Mouse (Mus musculus): Measurements from ENCODE around the gene Nrl. TPM values are rescaled to one million over a fixed set of nuclear protein-coding genes. Genes with fewer than 3 reads are reported as not detected.

Nrl gene
- total and polyA plus RNA-seq, 2 experiments, result not detected

GRCm38 (mm10) chr14:55518897-55519296 lies 5.9 kb downstream of the Nrl start:
- TF ChIP-seq POLR2A (IDR thresholded peaks at IDR 0.05; ENCODE audit: extremely low read depth, insufficient read depth, low read length) (no peak), CTCF (IDR thresholded peaks at IDR 0.05; ENCODE audit: low read depth, low read length) (no peak)
- Histone ChIP-seq H3K36me3 (ENCODE audit: control insufficient read depth, insufficient read depth, low read length) (no peaks in the 10 kb centered on the region), H3K4me3 (ENCODE audit: insufficient read depth, low read depth, low read length) (no peak overlapping the region), H3K27me3 (ENCODE audit: control insufficient read depth, insufficient read depth, low read length) (peaks cover 10% of the 10 kb centered on the region), H3K27ac (replicated peaks; ENCODE audit: insufficient read depth, low read depth, low read length) (no peak overlapping the region), H3K9ac (ENCODE audit: low read depth, low read length) (no peak overlapping the region), H3K79me2 (ENCODE audit: control insufficient read depth, insufficient read depth, low read length) (no peaks in the 10 kb centered on the region), H3K4me1 (ENCODE audit: control insufficient read depth, insufficient read depth, low read length) (peaks cover 7% of the 10 kb centered on the region; the same call in 1 of the 2 replicates)
- no peak for DNase-seq (ENCODE audit: extremely low read depth, low read depth, low spot score)
- 87% methylated on average over 2 of the region's 2 CpGs for WGBS

- Histone ChIP-seq H3K36me3 (ENCODE audit: control insufficient read depth, insufficient read depth, low read length) (no peaks in the 10 kb centered on the region), H3K4me1 (ENCODE audit: control insufficient read depth, insufficient read depth, low read length) (peaks cover 7% of the 10 kb centered on the region; the same call in 1 of the 2 replicates), H3K27me3 (ENCODE audit: control insufficient read depth, insufficient read depth, low read length) (peaks cover 5% of the 10 kb centered on the region), H3K27ac (replicated peaks; ENCODE audit: insufficient read depth, low read depth, low read length) (no peak overlapping the region), H3K4me3 (ENCODE audit: insufficient read depth, low read depth, low read length) (no peak overlapping the region), H3K79me2 (ENCODE audit: control insufficient read depth, insufficient read depth, low read length) (no peaks in the 10 kb centered on the region), H3K9ac (ENCODE audit: low read depth, low read length) (no peak overlapping the region)
- TF ChIP-seq POLR2A (IDR thresholded peaks at IDR 0.05; ENCODE audit: extremely low read depth, insufficient read depth, low read length) (no peak), CTCF (IDR thresholded peaks at IDR 0.05; ENCODE audit: low read depth, low read length) (no peak)
- no peak for DNase-seq (ENCODE audit: extremely low read depth, low read depth, low spot score)
- 88% methylated on average over 4 of the region's 4 CpGs for WGBS
Observed at GRCm38 (mm10) chr14:55515846-55516245, 8.9 kb downstream of the Nrl start.

DNA sequence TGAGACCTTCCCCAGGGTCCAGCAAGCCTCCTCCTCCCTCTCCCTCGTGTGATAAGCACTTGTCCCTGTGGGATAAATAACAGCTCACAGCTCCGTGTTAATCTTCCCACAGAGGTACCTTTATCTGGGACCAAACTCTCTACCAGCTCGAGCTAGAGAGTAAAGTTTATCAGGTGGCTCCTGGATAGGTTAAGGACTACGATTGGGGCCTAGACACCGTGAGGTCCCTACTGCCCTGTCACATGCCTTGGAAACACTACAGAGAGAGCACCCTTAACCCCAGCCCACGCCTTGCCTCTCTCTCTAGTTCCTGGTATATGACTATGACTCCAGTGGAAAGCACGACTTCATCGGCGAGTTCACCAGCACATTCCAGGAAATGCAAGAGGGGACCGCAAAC lies 10.9 kb downstream of the Nrl start:
- Histone ChIP-seq H3K9ac (ENCODE audit: low read depth, low read length) (no peak overlapping the region), H3K27ac (replicated peaks; ENCODE audit: insufficient read depth, low read depth, low read length) (no peak overlapping the region), H3K27me3 (ENCODE audit: control insufficient read depth, insufficient read depth, low read length) (peaks cover 4% of the 10 kb centered on the region; the same call in 1 of the 2 replicates), H3K4me3 (ENCODE audit: insufficient read depth, low read depth, low read length) (no peak overlapping the region), H3K36me3 (ENCODE audit: control insufficient read depth, insufficient read depth, low read length) (no peaks in the 10 kb centered on the region), H3K4me1 (ENCODE audit: control insufficient read depth, insufficient read depth, low read length) (no peaks in the 10 kb centered on the region), H3K79me2 (ENCODE audit: control insufficient read depth, insufficient read depth, low read length) (no peaks in the 10 kb centered on the region)
- 62% methylated on average over 10 of the region's 10 CpGs for WGBS
- TF ChIP-seq POLR2A (IDR thresholded peaks at IDR 0.05; ENCODE audit: extremely low read depth, insufficient read depth, low read length), result no peak
- no peak for TF ChIP-seq CTCF (IDR thresholded peaks at IDR 0.05; ENCODE audit: low read depth, low read length)
- no peak for DNase-seq (ENCODE audit: extremely low read depth, low read depth, low spot score)

DNA sequence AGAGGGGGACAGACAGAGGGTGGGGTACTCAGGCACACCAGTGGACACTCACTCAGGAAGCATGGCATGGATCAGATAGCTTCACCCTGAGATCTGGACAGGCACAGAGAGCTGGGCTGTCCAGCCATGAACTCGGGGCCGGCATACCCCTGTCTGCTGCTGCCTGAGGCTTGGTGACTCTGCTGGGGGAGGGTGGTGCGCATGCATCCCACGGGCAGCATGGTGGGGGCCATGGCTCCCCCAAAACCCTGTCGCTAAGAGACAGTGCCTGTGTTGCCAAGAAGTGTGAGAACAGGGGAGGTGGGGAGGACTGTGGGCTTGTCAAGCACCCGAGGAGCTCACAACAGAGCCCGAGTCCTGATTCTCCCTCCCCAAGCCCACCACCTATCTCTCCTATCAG lies 13.7 kb downstream of the Nrl start:
- WGBS, result 54% methylated on average over 7 of the region's 7 CpGs
- DNase-seq (ENCODE audit: extremely low read depth, low read depth, low spot score), result no peak
- no peaks in the 10 kb centered on the region for H3K79me2 ChIP-seq (ENCODE audit: control insufficient read depth, insufficient read depth, low read length)
- no peak overlapping the region for H3K9ac ChIP-seq (ENCODE audit: low read depth, low read length)
- H3K27ac ChIP-seq (replicated peaks; ENCODE audit: insufficient read depth, low read depth, low read length), result no peak overlapping the region
- H3K36me3 ChIP-seq (ENCODE audit: control insufficient read depth, insufficient read depth, low read length), result no peaks in the 10 kb centered on the region
- no peak overlapping the region for H3K4me3 ChIP-seq (ENCODE audit: insufficient read depth, low read depth, low read length)
- H3K27me3 ChIP-seq (ENCODE audit: control insufficient read depth, insufficient read depth, low read length), result peaks cover 4% of the 10 kb centered on the region; the same call in 1 of the 2 replicates
- no peaks in the 10 kb centered on the region for H3K4me1 ChIP-seq (ENCODE audit: control insufficient read depth, insufficient read depth, low read length)
- TF ChIP-seq CTCF (IDR thresholded peaks at IDR 0.05; ENCODE audit: low read depth, low read length) (no peak), POLR2A (IDR thresholded peaks at IDR 0.05; ENCODE audit: extremely low read depth, insufficient read depth, low read length) (no peak)

DNA sequence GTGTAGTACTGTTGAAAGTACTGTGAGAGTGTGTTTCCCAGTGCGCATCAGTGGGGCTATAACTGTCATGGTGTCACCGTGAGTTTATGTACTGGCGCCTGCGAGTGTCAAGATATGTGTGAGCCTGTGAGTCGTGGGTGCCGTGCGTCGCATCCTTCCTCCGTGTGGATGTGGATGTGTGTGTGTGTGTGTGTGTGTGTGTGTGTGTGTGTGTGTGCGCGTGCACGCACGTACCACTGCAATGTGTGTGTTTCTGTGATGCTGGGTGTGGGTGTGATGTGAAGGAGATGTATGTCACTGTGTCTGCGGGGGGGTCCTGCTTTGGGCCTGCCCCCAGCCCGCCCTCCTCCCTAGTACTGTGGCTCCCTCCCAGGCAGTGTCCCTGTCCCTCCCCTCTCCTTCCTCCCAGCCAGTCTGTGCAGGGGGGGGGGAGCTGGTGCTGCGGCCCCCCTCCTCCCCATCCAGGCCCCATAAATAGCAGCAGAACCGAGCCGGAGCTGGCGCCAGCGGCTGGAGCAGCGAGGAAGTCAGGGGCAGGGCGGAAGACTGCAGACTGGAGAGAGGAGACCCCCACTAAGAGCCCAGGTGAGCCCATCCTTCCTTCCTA lies 14.6 kb downstream of the Nrl start, which contains the start of gene Cpne6:
Cpne6 (plus strand) TSS at position 321 of the 607 bp plus-strand sequence.
- Histone ChIP-seq H3K4me1 (ENCODE audit: control insufficient read depth, insufficient read depth, low read length) (no peaks in the 10 kb centered on the region), H3K36me3 (ENCODE audit: control insufficient read depth, insufficient read depth, low read length) (no peaks in the 10 kb centered on the region), H3K27me3 (ENCODE audit: control insufficient read depth, insufficient read depth, low read length) (peaks cover 4% of the 10 kb centered on the region; the same call in 1 of the 2 replicates), H3K9ac (ENCODE audit: low read depth, low read length) (no peak within 1 kb of the TSS), H3K4me3 (ENCODE audit: insufficient read depth, low read depth, low read length) (no peak within 1 kb of the TSS), H3K27ac (replicated peaks; ENCODE audit: insufficient read depth, low read depth, low read length) (no peak within 1 kb of the TSS), H3K79me2 (ENCODE audit: control insufficient read depth, insufficient read depth, low read length) (no peaks in the 10 kb centered on the region)
- TF ChIP-seq CTCF (IDR thresholded peaks at IDR 0.05; ENCODE audit: low read depth, low read length) (no peak), POLR2A (IDR thresholded peaks at IDR 0.05; ENCODE audit: extremely low read depth, insufficient read depth, low read length) (no peak)
- DNase-seq (ENCODE audit: extremely low read depth, low read depth, low spot score), result no peak
- WGBS, result 78% methylated on average over 17 of the region's 22 CpGs

- H3K9ac ChIP-seq (ENCODE audit: low read depth, low read length), result no peak overlapping the region
- DNase-seq (ENCODE audit: extremely low read depth, low read depth, low spot score), result no peak
- H3K79me2 ChIP-seq (ENCODE audit: control insufficient read depth, insufficient read depth, low read length), result no peaks in the 10 kb centered on the region
- 81% methylated on average over 10 of the region's 10 CpGs for WGBS
- H3K27ac ChIP-seq (replicated peaks; ENCODE audit: insufficient read depth, low read depth, low read length), result no peak overlapping the region
- H3K4me3 ChIP-seq (ENCODE audit: insufficient read depth, low read depth, low read length), result no peak overlapping the region
- peaks cover 4% of the 10 kb centered on the region; the same call in 1 of the 2 replicates for H3K27me3 ChIP-seq (ENCODE audit: control insufficient read depth, insufficient read depth, low read length)
- H3K36me3 ChIP-seq (ENCODE audit: control insufficient read depth, insufficient read depth, low read length), result no peaks in the 10 kb centered on the region
- H3K4me1 ChIP-seq (ENCODE audit: control insufficient read depth, insufficient read depth, low read length), result no peaks in the 10 kb centered on the region
- no peak for TF ChIP-seq CTCF (IDR thresholded peaks at IDR 0.05; ENCODE audit: low read depth, low read length)
- no peak for TF ChIP-seq POLR2A (IDR thresholded peaks at IDR 0.05; ENCODE audit: extremely low read depth, insufficient read depth, low read length)
Observed at GRCm38 (mm10) chr14:55509540-55509939, 15.2 kb downstream of the Nrl start.

All from liver, adult 2 months (tissue).